Mouse (Mus musculus) hindbrain, embryonic 16.5 days (tissue): ENCODE data around the gene Dgat2. TPM values are rescaled to one million over a fixed set of nuclear protein-coding genes. Genes with fewer than 3 reads are reported as not detected.

Source experiments
- ATAC-seq: fragments of 200-750 bp; cut with Nextera tagmentation; 2 replicates; pipeline ENCODE4 v1.8.0; 2017; ENCODE audit warnings: moderate TSS enrichment, moderate library complexity
- H3K27ac ChIP-seq: fragments of 300-500 bp; sonication (generic); 2 replicates; pipeline ENCODE4 v1.5.1; 2014; ENCODE audit warnings: low read depth, mild to moderate bottlenecking, control low read depth, low read length, moderate library complexity
- H3K27me3 ChIP-seq: fragments of 300-500 bp; sonication (generic); replicated peaks from 2 replicates; pipeline ENCODE4 v1.6.1; 2014; ENCODE audit warnings: low read length; ENCODE audit not compliant: control insufficient read depth, insufficient read depth
- H3K36me3 ChIP-seq: fragments of 300-500 bp; sonication (generic); 2 replicates; pipeline ENCODE4 v1.6.1; 2014; ENCODE audit warnings: mild to moderate bottlenecking, low read length, moderate library complexity, mixed read lengths; ENCODE audit not compliant: control insufficient read depth, insufficient read depth
- H3K4me1 ChIP-seq: fragments of 300-500 bp; sonication (generic); 2 replicates; pipeline ENCODE4 v1.6.1; 2014; ENCODE audit warnings: low read depth, low read length; ENCODE audit not compliant: control insufficient read depth, insufficient read depth
- H3K4me2 ChIP-seq: fragments of 300-500 bp; sonication (generic); 2 replicates; pipeline ENCODE4 v1.6.1; 2014; ENCODE audit warnings: mild to moderate bottlenecking, low read length, control low read depth, moderate library complexity
- H3K4me3 ChIP-seq: fragments of 300-500 bp; sonication (generic); 2 replicates; pipeline ENCODE4 v1.5.1; 2014; ENCODE audit warnings: mild to moderate bottlenecking, low read length, control low read depth, moderate library complexity
- H3K9ac ChIP-seq: fragments of 300-500 bp; sonication (generic); 2 replicates; pipeline ENCODE4 v1.6.1; 2014; ENCODE audit warnings: low read depth, mild to moderate bottlenecking, control low read depth, low read length, moderate library complexity
- H3K9me3 ChIP-seq: fragments of 300-500 bp; sonication (generic); 2 replicates; pipeline ENCODE4 v1.6.1; 2014; ENCODE audit warnings: mild to moderate bottlenecking, low read length, moderate library complexity; ENCODE audit not compliant: control insufficient read depth
- WGBS: fragments of 180-500 bp; shearing (Covaris S2); extraction: QIAGEN DNeasy Blood & Tissue Kit; methylation state at CpG from one replicate; pipeline ENCODE4 v1.1.7; 2014; 5-methylcytosine and 5-hydroxymethylcytosine counted together
- polyA plus RNA-seq: library from polyadenylated mRNA; unstranded; fragments of >200 nt; fragmentation: Nextera tagmentation; extraction: Ambion mirVana; gene quantifications from 2 replicates; pipeline ENCODE4 v1.2.1, GENCODE M21; 2015

Dgat2 gene
- polyA plus RNA-seq, 1 experiment from 2014 or later, result 24.9 TPM

DNA sequence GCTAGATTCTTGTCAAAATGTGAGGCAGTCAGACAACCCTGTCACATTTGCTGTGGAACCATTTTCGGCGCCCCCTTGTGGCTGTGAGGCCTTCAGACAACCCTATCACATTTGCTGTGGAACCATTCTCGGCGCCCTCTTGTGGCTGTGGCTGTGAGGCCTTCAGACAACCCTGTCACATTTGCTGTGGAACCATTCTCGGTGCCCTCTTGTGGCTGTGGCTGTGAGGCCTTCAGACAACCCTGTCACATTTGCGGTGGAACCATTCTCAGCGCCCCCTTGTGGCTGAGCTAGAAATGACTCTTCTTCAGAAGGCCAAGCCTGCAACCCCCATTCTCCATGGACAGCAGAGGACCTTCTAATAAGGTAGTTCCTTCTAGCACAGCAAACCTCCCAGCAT, 31.2 kb downstream of the Dgat2 start:
- no peaks in the 10 kb centered on the region for H3K36me3 ChIP-seq
- H3K4me2 ChIP-seq, result no peak overlapping the region
- H3K9ac ChIP-seq, result no peak overlapping the region
- H3K4me3 ChIP-seq, result no peak overlapping the region
- peak; percentile 68 for ATAC-seq
- H3K27ac ChIP-seq, result no peak overlapping the region
- H3K9me3 ChIP-seq, result no peaks in the 10 kb centered on the region
- H3K4me1 ChIP-seq, result no peaks in the 10 kb centered on the region; the same call in 1 of the 2 replicates
- no peaks in the 10 kb centered on the region for H3K27me3 ChIP-seq
- WGBS, result 7% methylated on average over 7 of the region's 7 CpGs

DNA sequence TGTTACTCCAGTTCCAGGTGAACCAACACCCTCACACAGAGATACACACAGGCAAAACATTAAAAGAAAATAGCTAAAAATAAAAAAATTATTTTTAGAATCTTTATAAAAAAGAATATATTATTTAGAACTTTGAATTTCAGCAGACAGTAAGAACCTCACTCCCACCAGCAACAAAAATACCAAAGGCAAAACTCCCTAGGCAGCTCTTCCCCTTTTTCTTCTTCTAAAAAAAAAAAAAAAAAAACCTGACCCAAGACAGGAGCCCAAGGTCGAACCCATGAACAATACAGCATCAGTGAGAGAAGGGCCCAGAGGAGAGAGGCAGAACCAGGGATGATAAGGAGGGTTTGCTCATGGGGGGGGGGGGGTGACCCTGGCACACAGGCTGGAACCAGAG, 33.5 kb downstream of the Dgat2 start:
- Histone ChIP-seq H3K27ac (no peak overlapping the region), H3K4me2 (no peak overlapping the region), H3K9me3 (no peaks in the 10 kb centered on the region), H3K9ac (no peak overlapping the region), H3K4me1 (no peaks in the 10 kb centered on the region), H3K4me3 (no peak overlapping the region), H3K27me3 (no peaks in the 10 kb centered on the region), H3K36me3 (no peaks in the 10 kb centered on the region)
- WGBS, result 80% methylated on average over 1 of the region's 1 CpGs
- no peak for ATAC-seq

DNA sequence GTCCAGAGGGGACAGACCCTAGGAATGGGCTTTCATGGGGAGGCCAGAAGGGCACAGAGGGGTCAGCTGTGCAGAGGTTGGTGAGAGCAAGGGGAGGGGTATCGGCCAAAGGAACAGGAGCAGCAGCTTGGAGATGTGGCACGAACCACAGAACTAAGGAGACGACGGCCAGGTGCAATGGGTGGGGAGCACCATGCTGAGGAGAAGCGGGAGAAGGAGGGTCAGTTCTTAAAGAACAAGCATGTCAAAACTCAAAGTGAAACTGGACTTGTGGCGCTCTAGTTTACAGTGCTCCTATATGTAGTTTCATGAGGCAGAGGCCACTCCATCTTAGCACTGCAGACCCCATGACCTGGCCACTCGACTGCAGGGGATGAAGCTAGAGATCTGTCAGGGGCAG, 35.0 kb downstream of the Dgat2 start:
- ATAC-seq, result no peak
- H3K27me3 ChIP-seq, result no peaks in the 10 kb centered on the region
- H3K9me3 ChIP-seq, result no peaks in the 10 kb centered on the region
- no peak overlapping the region for H3K4me2 ChIP-seq
- H3K4me1 ChIP-seq, result no peaks in the 10 kb centered on the region
- H3K9ac ChIP-seq, result no peak overlapping the region
- no peak overlapping the region for H3K27ac ChIP-seq
- no peak overlapping the region for H3K4me3 ChIP-seq
- no peaks in the 10 kb centered on the region for H3K36me3 ChIP-seq
- 86% methylated on average over 7 of the region's 7 CpGs for WGBS

DNA sequence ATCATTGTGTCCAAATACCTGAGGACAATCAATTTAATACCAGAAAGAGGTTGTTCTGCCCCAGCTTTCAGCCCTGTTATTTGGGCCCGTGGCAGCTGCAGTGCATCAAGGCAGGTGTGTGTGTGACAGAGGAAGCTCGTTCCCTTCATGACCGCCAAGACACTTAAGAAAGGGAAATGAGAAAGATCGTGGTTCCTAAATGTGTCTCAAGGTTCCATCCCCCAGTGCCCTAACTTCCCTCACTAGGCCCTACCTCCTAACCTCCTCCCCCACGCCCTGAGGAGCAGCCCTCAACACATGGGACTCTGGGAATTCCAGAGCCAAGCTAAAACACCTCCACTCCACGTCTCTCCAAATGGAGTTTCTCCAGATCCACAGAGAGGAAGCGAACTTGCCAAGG, 35.6 kb downstream of the Dgat2 start:
- no peak overlapping the region for H3K9ac ChIP-seq
- no peaks in the 10 kb centered on the region for H3K27me3 ChIP-seq
- ATAC-seq, result no peak
- WGBS, result 77% methylated on average over 7 of the region's 7 CpGs
- H3K36me3 ChIP-seq, result no peaks in the 10 kb centered on the region
- no peak overlapping the region for H3K4me3 ChIP-seq
- H3K4me1 ChIP-seq, result peaks cover 6% of the 10 kb centered on the region
- H3K27ac ChIP-seq, result no peak overlapping the region
- H3K4me2 ChIP-seq, result no peak overlapping the region
- no peaks in the 10 kb centered on the region for H3K9me3 ChIP-seq

DNA sequence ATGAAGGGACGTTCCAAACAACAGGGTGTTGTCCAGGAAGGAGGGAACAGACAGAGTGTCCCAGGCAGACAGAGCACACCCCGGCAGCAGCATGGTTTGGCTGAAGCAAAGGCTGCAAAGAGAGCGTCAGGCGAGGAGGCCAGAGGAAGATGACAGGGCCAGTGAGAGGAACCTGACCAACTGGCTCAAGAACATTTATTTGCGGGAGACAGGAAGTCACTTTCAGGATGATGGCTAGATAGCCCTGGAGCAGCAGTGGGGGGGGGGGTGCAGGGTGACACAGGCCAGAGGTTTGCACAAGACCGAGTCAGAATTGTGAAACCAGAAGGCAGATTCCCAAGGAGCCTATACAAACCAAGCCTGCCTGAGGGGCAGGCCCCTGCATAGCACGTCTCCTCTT, 36.5 kb downstream of the Dgat2 start:
- H3K4me3 ChIP-seq, result no peak overlapping the region
- H3K27ac ChIP-seq, result no peak overlapping the region
- 61% methylated on average over 7 of the region's 7 CpGs for WGBS
- H3K27me3 ChIP-seq, result no peaks in the 10 kb centered on the region
- no peak overlapping the region for H3K4me2 ChIP-seq
- H3K9me3 ChIP-seq, result no peaks in the 10 kb centered on the region
- H3K9ac ChIP-seq, result no peak overlapping the region
- no peak for ATAC-seq
- H3K4me1 ChIP-seq, result peaks cover 8% of the 10 kb centered on the region
- H3K36me3 ChIP-seq, result no peaks in the 10 kb centered on the region

DNA sequence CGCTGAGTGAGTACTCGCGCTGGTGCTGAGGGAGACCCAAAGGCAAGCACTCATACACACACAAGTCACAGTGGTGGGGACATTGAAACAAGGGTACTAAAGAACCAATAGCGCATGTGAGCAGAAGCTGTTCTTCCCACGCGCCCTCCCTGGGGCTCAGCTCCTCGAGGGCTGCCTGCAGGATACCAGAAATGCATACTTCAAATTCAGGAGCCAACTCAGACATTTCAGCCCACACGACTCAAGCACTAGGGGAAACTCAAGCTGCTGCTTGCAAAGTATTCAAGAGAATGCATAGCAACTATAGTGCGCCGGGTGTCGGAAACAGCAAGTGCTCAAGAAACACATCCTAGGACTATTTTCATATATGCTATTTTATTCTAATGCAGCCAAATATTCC, 37.9 kb downstream of the Dgat2 start:
- 68% methylated on average over 11 of the region's 11 CpGs for WGBS
- Histone ChIP-seq H3K9me3 (no peaks in the 10 kb centered on the region), H3K36me3 (no peaks in the 10 kb centered on the region), H3K4me3 (no peak overlapping the region), H3K9ac (no peak overlapping the region), H3K27ac (no peak overlapping the region), H3K4me1 (peaks cover 11% of the 10 kb centered on the region), H3K4me2 (no peak overlapping the region), H3K27me3 (no peaks in the 10 kb centered on the region)
- ATAC-seq, result no peak

DNA sequence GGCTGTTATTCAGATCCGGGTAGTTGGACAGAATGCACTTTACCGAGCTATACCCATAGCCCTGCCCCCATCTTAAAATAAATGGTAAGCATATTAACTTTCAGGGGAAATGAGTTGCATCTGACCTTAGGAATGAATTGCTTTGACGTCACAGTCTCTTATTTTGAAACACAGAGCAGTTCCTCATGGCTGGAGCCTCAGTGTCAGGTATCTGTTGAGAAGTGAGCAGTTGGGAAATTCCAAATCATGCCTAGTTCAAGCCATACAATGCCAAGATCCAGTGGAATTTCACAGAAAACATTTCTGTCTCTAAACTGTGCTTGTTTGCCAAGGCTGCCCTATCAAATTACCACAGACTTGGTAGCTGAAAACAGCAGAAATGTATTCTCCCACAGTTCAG, 39.3 kb downstream of the Dgat2 start:
- H3K4me3 ChIP-seq, result no peak overlapping the region
- H3K36me3 ChIP-seq, result no peaks in the 10 kb centered on the region
- no peak overlapping the region for H3K4me2 ChIP-seq
- no peak for ATAC-seq
- H3K27me3 ChIP-seq, result no peaks in the 10 kb centered on the region
- no peaks in the 10 kb centered on the region for H3K9me3 ChIP-seq
- no peak overlapping the region for H3K27ac ChIP-seq
- no peak overlapping the region for H3K9ac ChIP-seq
- WGBS, result 83% methylated on average over 3 of the region's 3 CpGs
- peaks cover 17% of the 10 kb centered on the region for H3K4me1 ChIP-seq

DNA sequence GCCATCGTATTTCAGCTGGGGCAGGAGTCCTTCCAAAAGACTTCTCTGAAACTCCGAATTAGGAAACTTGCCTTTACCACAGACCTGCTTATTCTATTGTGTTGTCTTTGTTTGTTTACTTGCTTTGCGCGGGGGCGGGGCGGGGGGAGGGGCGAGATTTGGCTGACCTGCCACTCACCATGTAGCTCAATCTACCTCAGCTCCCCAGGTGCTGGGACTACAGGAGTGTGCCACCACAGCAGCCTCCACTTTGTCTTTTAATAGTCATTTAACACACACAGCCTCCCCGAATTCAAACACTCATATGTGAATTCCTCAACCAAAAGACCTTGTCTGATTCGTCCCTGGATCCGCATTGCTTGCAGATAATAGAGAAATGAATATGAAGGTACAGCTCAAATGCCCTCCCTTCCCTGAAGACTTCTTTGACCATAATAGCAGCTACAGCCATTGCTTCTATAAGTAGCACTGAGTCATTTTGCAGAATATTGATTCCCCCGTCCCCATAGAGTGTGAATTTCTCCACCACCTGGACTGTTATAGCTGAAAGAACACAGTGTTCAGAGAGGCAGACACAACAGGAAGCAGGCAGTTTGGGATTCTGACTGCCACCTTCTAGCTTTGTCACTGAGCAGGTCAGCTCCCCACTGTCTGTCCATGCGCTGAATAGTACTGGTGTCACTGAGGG, 40.5 kb downstream of the Dgat2 start:
- Histone ChIP-seq H3K27me3 (no peaks in the 10 kb centered on the region), H3K4me1 (peaks cover 17% of the 10 kb centered on the region), H3K9ac (peak overlapping the region; percentile 20), H3K9me3 (no peaks in the 10 kb centered on the region), H3K4me3 (peak overlapping the region; percentile 95), H3K36me3 (no peaks in the 10 kb centered on the region), H3K4me2 (peak overlapping the region; percentile 75), H3K27ac (peak overlapping the region; percentile 37)
- ATAC-seq, result no peak
- 33% methylated on average over 12 of the region's 12 CpGs for WGBS

DNA sequence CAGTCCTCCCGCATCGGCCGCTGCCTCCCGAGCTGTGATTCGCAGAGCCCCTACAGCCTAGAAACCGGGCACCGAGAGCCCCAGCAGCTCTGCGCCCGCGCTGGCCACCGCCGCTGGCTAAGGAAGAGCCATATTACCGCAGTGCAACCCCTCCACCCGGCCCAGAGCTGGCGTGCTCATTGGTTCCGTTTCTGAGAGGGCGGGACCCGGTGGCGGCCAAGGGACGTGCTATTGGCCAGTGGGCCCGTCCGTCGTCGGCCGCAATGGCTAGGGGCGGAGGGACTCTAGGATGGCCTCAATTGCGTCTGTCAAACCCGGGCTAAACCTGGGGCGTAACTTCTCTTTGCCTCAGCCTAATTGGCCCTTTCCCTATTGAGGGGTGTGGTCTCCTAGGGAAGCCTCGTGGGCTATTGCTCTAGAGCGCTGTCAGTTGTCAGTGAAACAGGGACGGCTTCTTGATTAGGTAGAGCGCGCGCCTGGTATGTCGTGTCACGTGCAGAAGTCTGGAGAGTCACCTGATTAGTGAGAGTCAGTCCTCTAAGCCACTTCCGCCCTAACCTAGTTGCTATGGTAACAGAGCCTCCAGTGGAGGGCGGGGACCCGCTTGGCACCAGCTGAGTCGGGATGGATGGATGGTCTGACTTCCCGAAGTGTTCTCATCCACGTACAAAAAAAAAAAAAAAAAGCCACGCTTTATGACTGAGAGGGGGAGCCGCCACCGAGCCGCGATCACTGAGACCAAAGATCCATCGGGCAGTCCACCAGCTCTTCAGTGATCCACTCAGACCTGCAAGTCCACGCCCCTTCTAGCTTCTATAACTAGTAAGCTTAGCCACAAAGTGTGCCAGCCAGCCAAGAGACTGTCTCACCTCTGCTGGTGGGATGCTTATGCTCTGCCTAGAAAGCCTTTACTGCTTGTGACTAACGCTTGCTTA, 41.3 kb downstream of the Dgat2 start, which contains the start of gene Uvrag:
Gene Uvrag (minus strand): TSS at position 158 of the 935 bp plus-strand sequence.
- Histone ChIP-seq H3K9ac (peak within 1 kb of the TSS; percentile 88), H3K4me2 (peak within 1 kb of the TSS; percentile 75), H3K9me3 (no peaks in the 10 kb centered on the region), H3K36me3 (no peaks in the 10 kb centered on the region), H3K4me3 (peak within 1 kb of the TSS; percentile 95), H3K4me1 (peaks cover 17% of the 10 kb centered on the region), H3K27me3 (no peaks in the 10 kb centered on the region), H3K27ac (peak within 1 kb of the TSS; percentile 88)
- under 1% methylated on average over 50 of the region's 51 CpGs for WGBS
- ATAC-seq, result peak; percentile 99
